ENCODE assay signal across 23 mouse cellular contexts in the genomic region with DNA sequence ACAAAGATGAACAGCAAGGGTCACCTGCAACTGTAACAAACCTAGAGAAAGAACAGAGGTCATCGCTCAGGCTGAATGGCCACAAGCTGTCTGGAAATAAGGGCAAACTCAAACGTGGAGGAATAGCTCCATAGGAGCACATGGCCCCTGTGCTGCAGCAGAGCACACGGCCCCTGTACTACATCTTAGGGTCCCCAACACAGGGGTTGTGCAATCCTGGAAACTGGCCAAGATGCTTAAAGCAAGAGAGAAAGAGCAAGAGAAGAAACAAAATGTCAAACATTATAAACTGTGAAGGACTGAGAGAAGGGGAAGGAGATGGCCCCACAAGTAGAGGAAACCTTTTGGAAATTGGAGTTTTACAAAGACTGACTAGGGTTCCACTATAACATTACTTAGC. TPM values are rescaled to one million over a fixed set of nuclear protein-coding genes. Genes with fewer than 3 reads are reported as not detected.
DNase-seq lines count a peak whose midpoint lies in the region; ATAC-seq and TF ChIP-seq lines count a peak whose summit lies in the region.
"Had no signal": no experiment of that assay in that cellular context is flagged by ENCODE, and none has a peak within 500 bp of the region (broad histone marks: within the 10 kb centered on the region; RNA-seq: fewer than 3 reads in every experiment).

No protein-coding gene starts in this region.

- no peak for DNase-seq in heart, postnatal 14 days
- DNase-seq in heart, postnatal 0 days (ENCODE audit: low spot score): peak; percentile 3
- no peak for DNase-seq in heart, adult 8-10 months (ENCODE audit: low spot score)
- DNase-seq in lung, adult 2 months: no peak
- DNase-seq in adipocyte (ENCODE audit: low spot score): peak; percentile 25
- DNase-seq: adrenal gland, adult 2 months; adrenal gland, postnatal 25 days; cerebellum, adult 18-20 months; cerebellum, adult 9-11 months; cerebellum, postnatal 36 days; gastrocnemius, postnatal 10 days; heart, adult 2 months had no signal

- intact Hi-C loops in heart, postnatal 14 days (cut with DNase I): no loop called here

- peaks cover 15% of the 10 kb centered on the region for H3K4me1 ChIP-seq in heart, embryonic 12.5 days (replicated peaks)
- peaks cover 11% of the 10 kb centered on the region; the same call in 1 of the 2 replicates for H3K4me1 ChIP-seq in heart, postnatal 0 days (ENCODE audit: control insufficient read depth, insufficient read depth)
- peaks cover 11% of the 10 kb centered on the region for H3K4me1 ChIP-seq in lung, embryonic 16.5 days (replicated peaks; ENCODE audit: control insufficient read depth, insufficient read depth, low read length)
- no peaks in the 10 kb centered on the region for H3K4me1 ChIP-seq in lung, adult 2 months (ENCODE audit: control insufficient read depth, insufficient read depth, low read length)
- H3K4me1 ChIP-seq: forebrain, embryonic 12.5 days; hindbrain, embryonic 10.5 days had no signal

- no peaks in the 10 kb centered on the region for H3K9me3 ChIP-seq in heart, embryonic 12.5 days (replicated peaks)
- H3K9me3 ChIP-seq in heart, postnatal 0 days (replicated peaks; ENCODE audit: control insufficient read depth, low read length): no peaks in the 10 kb centered on the region
- H3K9me3 ChIP-seq in lung, embryonic 16.5 days (ENCODE audit: control insufficient read depth, low read length): no peaks in the 10 kb centered on the region
- H3K9me3 ChIP-seq: embryonic facial prominence, embryonic 13.5 days; forebrain, embryonic 12.5 days; hindbrain, embryonic 10.5 days had no signal

- no peak overlapping the region for H3K9ac ChIP-seq in heart, embryonic 12.5 days
- no peak overlapping the region for H3K9ac ChIP-seq in heart, postnatal 0 days (replicated peaks; ENCODE audit: low read depth, low read length)
- no peak overlapping the region for H3K9ac ChIP-seq in lung, embryonic 16.5 days (ENCODE audit: low read length)
- H3K9ac ChIP-seq: embryonic facial prominence, embryonic 13.5 days; forebrain, embryonic 12.5 days; hindbrain, embryonic 14.5 days had no signal

- TF ChIP-seq CTCF in heart, postnatal 0 days (IDR thresholded peaks at IDR 0.05; ENCODE audit: low read depth): no peak
- no peak for TF ChIP-seq CTCF in lung, adult 2 months (IDR thresholded peaks at IDR 0.05; ENCODE audit: insufficient read depth, low read length)

- TF ChIP-seq POLR2A in lung, adult 2 months (IDR thresholded peaks at IDR 0.05; ENCODE audit: borderline replicate concordance, extremely low read depth, low read depth, low read length): no peak

- H3K27ac ChIP-seq in heart, embryonic 12.5 days (ENCODE audit: poor library complexity, severe bottlenecking): peak overlapping the region; percentile 39
- peak overlapping the region; percentile 39; the same call in 1 of the 2 replicates for H3K27ac ChIP-seq in heart, postnatal 0 days (ENCODE audit: low read depth)
- peak overlapping the region; percentile 91 for H3K27ac ChIP-seq in lung, embryonic 16.5 days (ENCODE audit: low read length)
- H3K27ac ChIP-seq: embryonic facial prominence, embryonic 13.5 days; forebrain, embryonic 12.5 days; heart, adult 2 months; hindbrain, embryonic 10.5 days; hindbrain, embryonic 14.5 days had no signal

- no peak for ATAC-seq in heart, embryonic 12.5 days (ENCODE audit: insufficient number of reproducible peaks, low FRiP score)
- ATAC-seq in heart, postnatal 0 days (ENCODE audit: insufficient read depth, low read depth): no peak
- peak; percentile 92 for ATAC-seq in lung, embryonic 16.5 days (ENCODE audit: low read depth)
- ATAC-seq: activated CD4-positive, CD25-positive, alpha-beta regulatory T cell, adult 4 months; forebrain, embryonic 16.5 days; intestine, postnatal 0 days; Patski had no signal

- peaks cover 40% of the 10 kb centered on the region for H3K36me3 ChIP-seq in heart, embryonic 12.5 days
- peaks cover 18% of the 10 kb centered on the region for H3K36me3 ChIP-seq in heart, postnatal 0 days (replicated peaks; ENCODE audit: control insufficient read depth, insufficient read depth, low read length)
- peaks cover 3% of the 10 kb centered on the region; the same call in 1 of the 2 replicates for H3K36me3 ChIP-seq in lung, embryonic 16.5 days (ENCODE audit: control insufficient read depth, insufficient read depth, low read length)

- 66% methylated on average over 3 of the region's 3 CpGs for WGBS in heart, embryonic 12.5 days
- 49% methylated on average over 3 of the region's 3 CpGs for WGBS in heart, postnatal 0 days
- WGBS in lung, embryonic 16.5 days: 54% methylated on average over 3 of the region's 3 CpGs
- WGBS in lung, adult 2 months: 66% methylated on average over 3 of the region's 3 CpGs

- no peaks in the 10 kb centered on the region for H3K27me3 ChIP-seq in heart, embryonic 12.5 days (replicated peaks)
- no peaks in the 10 kb centered on the region for H3K27me3 ChIP-seq in heart, postnatal 0 days (ENCODE audit: control insufficient read depth, insufficient read depth, low read length)
- no peaks in the 10 kb centered on the region for H3K27me3 ChIP-seq in lung, embryonic 16.5 days (ENCODE audit: control insufficient read depth, insufficient read depth, low read depth, low read length)
- H3K27me3 ChIP-seq: CH12.LX; embryonic facial prominence, embryonic 13.5 days; forebrain, embryonic 12.5 days; Patski had no signal

- H3K4me2 ChIP-seq in heart, embryonic 12.5 days: no peak overlapping the region
- no peak overlapping the region for H3K4me2 ChIP-seq in heart, postnatal 0 days (ENCODE audit: low read depth, low read length)
- no peak overlapping the region for H3K4me2 ChIP-seq in lung, embryonic 16.5 days (ENCODE audit: low read depth, low read length)
- H3K4me2 ChIP-seq: embryonic facial prominence, embryonic 13.5 days; forebrain, embryonic 12.5 days; hindbrain, embryonic 14.5 days had no signal

- TF ChIP-seq EP300 in heart, postnatal 0 days (IDR thresholded peaks at IDR 0.05; ENCODE audit: low read depth): no peak

- H3K4me3 ChIP-seq in heart, embryonic 12.5 days: no peak overlapping the region
- no peak overlapping the region for H3K4me3 ChIP-seq in heart, postnatal 0 days (ENCODE audit: low read depth, low read length)
- no peak overlapping the region for H3K4me3 ChIP-seq in lung, embryonic 16.5 days (ENCODE audit: low read length)
- H3K4me3 ChIP-seq in lung, adult 2 months (replicated peaks; ENCODE audit: extremely low read depth, low read depth, low read length): no peak overlapping the region
- H3K4me3 ChIP-seq: embryonic facial prominence, embryonic 13.5 days; forebrain, embryonic 12.5 days; heart, adult 2 months; hindbrain, embryonic 10.5 days had no signal

RNA-seq across cellular contexts. Expression of gene Nexn, which starts 28.2 kb away (rescaled TPM):
- polyA plus RNA-seq in heart, embryonic 12.5 days (2016; fragmentation: Nextera tagmentation; extraction: Ambion mirVana): 226 and 246 TPM in 2 replicates
- 100 to 1,000 TPM; 297 to 301 TPM for total RNA-seq in heart, postnatal 14 days (2021)
- 32.1 and 88.6 TPM in 2 replicates for total RNA-seq in heart, postnatal 0 days (2014; rRNA removed; ENCODE audit: low replicate concordance)
- 314 and 316 TPM in 2 replicates for polyA plus RNA-seq in heart, postnatal 0 days (2015; fragmentation: Nextera tagmentation; extraction: Ambion mirVana)
- 100 to 1,000 TPM; 264 to 407 (median 333) TPM for total RNA-seq in heart, adult 8-10 months (2022)
- 64.1 and 79.2 TPM in 2 replicates for polyA plus RNA-seq in lung, embryonic 16.5 days (2015; fragmentation: Nextera tagmentation; extraction: Ambion mirVana)
- polyA plus RNA-seq in lung, adult 2 months (2012; rRNA removed): 0.34 and 1.1 TPM in 2 replicates
- polyA plus RNA-seq: adrenal gland, adult 2 months had no signal

RNA-seq across cellular contexts. Expression of gene Miga1, which starts 45.8 kb away (rescaled TPM):
- 18.0 and 18.8 TPM in 2 replicates for polyA plus RNA-seq in heart, embryonic 12.5 days (2016; fragmentation: Nextera tagmentation; extraction: Ambion mirVana)
- total RNA-seq in heart, postnatal 14 days (2021): 10 to 100 TPM; 10.8 to 12.4 TPM
- 6.8 and 9.8 TPM in 2 replicates for total RNA-seq in heart, postnatal 0 days (2014; rRNA removed; ENCODE audit: low replicate concordance)
- 8.7 and 9.0 TPM in 2 replicates for polyA plus RNA-seq in heart, postnatal 0 days (2015; fragmentation: Nextera tagmentation; extraction: Ambion mirVana)
- 10 to 100 TPM; 10.4 to 15.8 (median 10.9) TPM for total RNA-seq in heart, adult 8-10 months (2022)
- polyA plus RNA-seq in lung, embryonic 16.5 days (2015; fragmentation: Nextera tagmentation; extraction: Ambion mirVana): 14.7 and 15.7 TPM in 2 replicates
- 9.5 and 11.6 TPM in 2 replicates for polyA plus RNA-seq in lung, adult 2 months (2012; rRNA removed)

RNA-seq across cellular contexts. Expression of gene Usp33, which starts 51.9 kb away (rescaled TPM):
- 37.7 and 38.1 TPM in 2 replicates for polyA plus RNA-seq in heart, embryonic 12.5 days (2016; fragmentation: Nextera tagmentation; extraction: Ambion mirVana)
- 10 to 100 TPM; 29.1 to 30.9 TPM for total RNA-seq in heart, postnatal 14 days (2021)
- 16.6 and 21.7 TPM in 2 replicates for total RNA-seq in heart, postnatal 0 days (2014; rRNA removed; ENCODE audit: low replicate concordance)
- 16.4 and 17.2 TPM in 2 replicates for polyA plus RNA-seq in heart, postnatal 0 days (2015; fragmentation: Nextera tagmentation; extraction: Ambion mirVana)
- total RNA-seq in heart, adult 8-10 months (2022): 10 to 100 TPM; 24.5 to 25.5 (median 24.6) TPM
- 57.6 and 58.4 TPM in 2 replicates for polyA plus RNA-seq in lung, embryonic 16.5 days (2015; fragmentation: Nextera tagmentation; extraction: Ambion mirVana)
- polyA plus RNA-seq in lung, adult 2 months (2012; rRNA removed): 16.3 and 26.6 TPM in 2 replicates

Comparison
In these comparisons a context has a peak if more than half of its experiments do, and no peak if none do; other contexts are left out.
1. DNase-seq: peak in heart, postnatal 0 days (single experiment) and adipocyte (single experiment); none in heart, postnatal 14 days (0 of 2), heart, adult 8-10 months (single experiment) and lung, adult 2 months (single experiment).
2. RNA of gene Nexn, which starts 28.2 kb away (polyA plus RNA-seq): 314 to 316 TPM in heart, postnatal 0 days, 226 to 246 TPM in heart, embryonic 12.5 days and 64.1 to 79.2 TPM in lung, embryonic 16.5 days; 0.34 to 1.1 TPM in lung, adult 2 months; every median in the first group is over 10 times any median in the second.
3. H3K27ac ChIP-seq: peak in every context shown above with its lines; median percentile 91 in lung, embryonic 16.5 days; 39 in heart, embryonic 12.5 days; 39 in heart, postnatal 0 days.